Mouse (Mus musculus): ENCODE measurements around the gene Elovl5.

- TF ChIP-seq CTCF (IDR thresholded peaks at IDR 0.05; ENCODE audit: low read depth, low read length) (no peak), GATA2 (IDR thresholded peaks at IDR 0.05; ENCODE audit: borderline replicate concordance, low read depth, low read length) (no peak), TAL1 (conservative IDR thresholded peaks at IDR 0.05; ENCODE audit: low read depth, low read length) (no peak), POLR2AphosphoS5 (IDR thresholded peaks at IDR 0.05; ENCODE audit: insufficient replicate concordance, low read depth, low read length) (no peak)
Observed at GRCm38 (mm10) chr9:78000586-78001500, 83.7 kb downstream of the Elovl5 start.
